Mouse (Mus musculus) layer of hippocampus, adult 9-11 months (tissue): ENCODE measurements around the gene Ptpro.

ENCODE experiments used
- DNase-seq: peaks from one replicate; pipeline ENCODE4 v3.0.0; 2022

Ptpro gene

GRCm38 (mm10) chr6:137252194-137252886, at the start of gene Ptpro:
Gene Ptpro, plus strand, starts transcription at chr6:137252319.
- DNase-seq, result peak; percentile 45

- DNase-seq, result no peak
Measured at GRCm38 (mm10) chr6:137202661-137203060, 49.5 kb upstream of the Ptpro start.

DNA sequence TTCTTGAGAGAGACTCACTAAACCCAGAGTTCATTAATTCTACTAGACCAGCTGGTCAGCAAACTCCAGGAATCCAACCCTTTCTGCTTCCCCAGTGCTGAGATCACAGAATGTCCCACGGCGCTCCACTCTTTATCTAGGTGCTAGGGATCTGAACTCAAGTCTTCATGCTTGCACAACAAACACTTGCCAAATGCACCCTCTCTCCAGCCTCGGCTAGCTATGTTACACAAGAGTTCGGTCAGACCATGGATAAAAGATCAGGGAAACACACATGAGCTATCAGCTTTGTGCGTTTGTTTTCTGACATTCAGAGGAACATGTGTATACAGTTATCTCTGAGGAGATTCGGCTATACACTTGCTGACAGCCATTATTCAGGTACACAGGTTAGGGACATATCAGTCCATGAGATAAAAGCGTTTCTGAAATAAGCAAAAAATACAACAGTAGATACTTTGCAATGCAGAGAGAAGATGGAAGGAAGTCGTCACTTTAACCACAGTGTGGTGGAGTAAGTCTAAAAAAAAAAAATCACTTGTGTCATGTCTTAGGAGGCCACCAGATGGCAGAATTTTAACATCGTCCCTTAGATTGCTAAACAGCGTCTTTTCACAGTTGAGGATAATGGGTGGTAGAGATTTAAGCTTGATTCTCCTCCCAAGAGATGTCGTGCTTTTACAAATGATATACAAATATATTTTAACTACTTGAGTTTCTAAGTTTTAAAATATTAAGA, 46.3 kb upstream of the Ptpro start:
- no peak for DNase-seq

- DNase-seq, result no peak
Measured at GRCm38 (mm10) chr6:137207126-137207525, 45.0 kb upstream of the Ptpro start.

DNA sequence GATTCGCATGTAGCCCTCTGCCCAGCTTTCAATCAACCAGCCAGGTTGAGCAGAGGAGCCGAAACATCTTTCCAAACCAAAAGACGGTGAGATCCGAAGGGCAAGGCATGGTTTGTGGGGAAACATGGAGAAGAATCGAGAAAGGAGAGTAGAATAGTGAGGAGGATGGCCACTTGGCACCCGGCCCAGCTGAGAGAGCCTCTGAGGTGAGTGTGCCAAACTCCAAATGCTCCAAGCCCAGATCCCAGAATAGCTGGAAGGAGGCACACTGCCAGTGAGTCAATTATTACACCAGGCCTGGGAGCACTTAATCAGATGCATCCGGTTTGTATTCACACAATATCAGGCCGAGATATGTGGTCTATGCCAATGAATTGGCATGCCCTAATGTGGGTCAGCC, 42.1 kb upstream of the Ptpro start:
- peak; percentile 47 for DNase-seq

DNA sequence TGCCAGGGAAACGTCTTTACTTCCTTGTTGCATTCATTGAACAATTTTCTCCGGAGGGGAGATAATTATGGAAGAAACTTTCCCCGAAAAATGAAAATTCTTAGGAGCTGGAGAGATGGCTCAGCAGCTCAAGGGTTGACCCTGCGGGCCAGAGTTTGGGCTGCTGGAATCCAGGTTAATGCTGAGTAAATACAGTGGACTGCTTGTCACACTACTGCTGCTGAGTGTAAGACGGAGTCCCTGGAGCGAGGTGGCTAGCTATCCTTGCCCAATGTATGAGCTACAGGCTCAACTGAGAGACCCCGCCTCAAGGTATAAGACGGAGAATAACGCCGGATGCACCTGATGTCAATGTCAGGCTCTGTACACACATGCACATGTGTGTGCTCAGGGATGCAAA, 41.1 kb upstream of the Ptpro start:
- DNase-seq, result no peak

GRCm38 (mm10) chr6:137211441-137211840, 40.7 kb upstream of the Ptpro start:
- DNase-seq, result no peak

GRCm38 (mm10) chr6:137217841-137218463, 34.2 kb upstream of the Ptpro start:
- no peak for DNase-seq

GRCm38 (mm10) chr6:137252887-137253242, 746 bp downstream of the Ptpro start:
- DNase-seq, result no peak

DNA sequence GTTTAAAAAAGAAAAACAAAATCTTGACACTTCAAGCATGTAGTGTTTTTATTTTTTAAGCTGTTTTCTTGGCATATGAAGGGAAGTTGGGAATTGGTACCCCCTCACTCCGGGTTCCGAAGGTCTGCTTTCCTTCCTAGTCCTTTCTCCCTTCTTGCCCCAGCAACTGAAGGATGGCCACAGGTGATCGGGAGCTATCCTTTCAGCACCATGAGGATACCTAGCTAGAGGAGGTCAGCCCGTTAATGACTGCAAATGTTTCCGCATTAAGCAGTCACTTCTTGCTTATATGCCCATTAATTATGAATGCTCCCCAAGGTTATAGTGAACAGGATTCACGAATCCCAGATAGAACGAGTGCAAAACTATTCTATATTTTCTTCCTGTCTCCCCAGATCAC, 1.3 kb downstream of the Ptpro start:
- no peak for DNase-seq

DNA sequence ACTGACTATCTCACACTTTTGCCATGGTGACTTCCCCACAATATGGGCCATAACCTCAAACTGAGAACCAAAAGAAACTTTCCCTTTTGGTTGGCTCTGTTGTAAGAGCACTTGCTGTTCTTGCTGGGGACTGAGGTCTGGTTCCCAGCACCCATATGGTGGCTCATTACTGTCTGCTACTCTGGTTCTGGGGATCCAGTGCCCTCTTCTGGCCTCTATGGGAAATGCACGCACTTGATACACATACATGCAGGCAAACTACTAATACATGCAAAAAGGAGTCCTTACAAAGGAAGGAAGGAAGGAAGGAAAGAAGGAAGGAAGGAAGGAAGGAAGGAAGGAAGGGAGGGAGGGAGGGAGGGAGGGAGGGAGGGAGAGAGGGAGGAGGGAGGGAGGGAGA, 8.9 kb downstream of the Ptpro start:
- DNase-seq, result no peak

- no peak for DNase-seq
Measured at GRCm38 (mm10) chr6:137262087-137262486, 10.0 kb downstream of the Ptpro start.

DNA sequence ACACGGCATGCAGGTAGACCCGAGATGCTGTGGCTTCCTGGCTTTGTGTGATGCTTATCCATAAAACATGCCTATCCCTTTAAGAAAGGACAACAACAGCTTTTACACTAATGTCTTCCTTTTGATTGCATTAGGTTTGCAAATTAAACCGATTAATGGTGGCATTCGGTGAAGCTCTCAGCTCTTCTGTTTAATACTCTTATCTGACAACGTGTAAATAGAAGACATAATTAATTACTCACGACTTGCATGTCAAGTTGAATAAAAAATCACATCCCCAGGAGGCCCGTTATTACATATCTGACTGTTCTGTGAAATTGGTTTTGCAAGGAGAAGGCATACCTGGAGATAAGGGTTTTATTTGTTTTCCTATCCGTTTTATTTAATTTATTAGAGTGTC, 15.9 kb downstream of the Ptpro start:
- DNase-seq, result no peak

GRCm38 (mm10) chr6:137268592-137268991, 16.5 kb downstream of the Ptpro start:
- DNase-seq, result no peak

- peak; percentile 67 for DNase-seq
Measured at GRCm38 (mm10) chr6:137272513-137272912, 20.4 kb downstream of the Ptpro start.

GRCm38 (mm10) chr6:137277587-137277994, 25.5 kb downstream of the Ptpro start:
- DNase-seq, result no peak

- DNase-seq, result no peak
Measured at GRCm38 (mm10) chr6:137279576-137279975, 27.5 kb downstream of the Ptpro start.

DNA sequence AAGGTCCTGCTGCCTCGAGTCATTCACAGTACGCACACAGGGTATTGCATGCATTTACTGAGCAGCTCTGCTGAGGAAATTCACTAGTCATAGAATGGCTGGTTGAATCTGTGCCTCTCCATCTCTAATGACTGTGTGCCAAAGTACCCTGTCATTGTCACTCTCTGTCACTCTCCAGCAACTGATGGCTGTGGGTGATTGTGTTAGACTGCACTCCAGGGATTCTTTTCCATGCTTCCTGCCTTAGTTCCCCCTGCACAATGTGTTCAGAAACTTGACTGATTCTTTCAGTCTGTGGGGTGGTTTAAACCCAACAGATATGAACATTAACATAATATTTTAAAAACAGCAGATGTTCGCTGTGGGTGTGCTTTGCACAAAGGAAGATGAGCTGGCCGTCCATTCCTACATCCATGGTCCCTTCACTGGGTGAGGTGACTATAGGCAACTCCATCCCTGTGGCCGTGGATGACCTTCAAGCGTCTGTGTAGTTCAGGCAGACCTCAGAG, 29.5 kb downstream of the Ptpro start:
- peak; percentile 45 for DNase-seq

DNA sequence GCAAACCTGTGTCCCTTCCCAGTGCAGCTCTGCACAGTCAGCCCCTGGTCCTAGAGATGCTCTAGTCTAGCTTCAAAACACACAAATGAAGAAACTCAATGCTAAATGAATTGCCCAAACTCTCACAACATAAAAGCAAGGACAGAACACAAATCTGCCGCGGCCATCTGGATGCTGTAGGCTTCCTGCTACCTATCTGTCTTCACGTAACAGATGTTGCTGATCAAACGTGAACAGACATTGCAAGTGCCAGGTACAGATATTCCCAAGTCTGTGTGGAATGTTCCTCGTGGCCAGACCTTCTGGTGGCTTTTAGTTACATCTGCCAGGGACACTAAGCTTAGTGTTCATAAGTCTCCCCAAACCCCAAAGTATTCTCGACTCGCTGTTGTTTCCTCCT, 29.9 kb downstream of the Ptpro start:
- peak; percentile 14 for DNase-seq

DNA sequence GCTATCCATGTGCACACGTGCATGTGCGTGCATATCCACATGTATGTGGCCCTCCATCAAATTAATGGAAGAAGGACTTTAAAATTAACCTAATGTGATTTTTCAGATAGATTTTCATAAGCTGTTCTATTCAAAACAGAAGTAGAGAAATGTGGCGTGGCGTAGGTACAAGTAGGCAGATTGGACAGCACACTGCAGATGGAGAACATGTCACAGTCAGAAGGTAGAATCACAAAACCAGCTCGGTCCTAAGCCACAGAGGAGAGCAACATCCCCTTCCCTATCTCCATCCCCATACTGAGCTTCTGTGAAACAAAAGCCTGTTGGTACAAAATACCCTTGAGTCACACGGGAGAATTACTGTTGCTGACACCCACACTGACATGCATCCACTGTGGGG, 34.3 kb downstream of the Ptpro start:
- DNase-seq, result peak; percentile 26

GRCm38 (mm10) chr6:137287788-137288187, 35.7 kb downstream of the Ptpro start:
- no peak for DNase-seq

- DNase-seq, result no peak
Measured at GRCm38 (mm10) chr6:137288264-137288663, 36.1 kb downstream of the Ptpro start.

GRCm38 (mm10) chr6:137292421-137292820, 40.3 kb downstream of the Ptpro start:
- DNase-seq, result no peak
